Mouse (Mus musculus): ENCODE measurements at regions not wholly inside any gene's neighbourhood (a gene's known extent, or its start where the extent isn't known, plus 50 kb on each side); places are given as distances from the start of the nearest gene placed in this dataset.
A peak's percentile ranks its signal among the peaks of the same experiment; 100 is the strongest.

- no peak overlapping the region for H3K27ac ChIP-seq (ENCODE audit: control insufficient read depth, low read depth, low read length)
- no peak overlapping the region for H3K9ac ChIP-seq (ENCODE audit: control insufficient read depth, low read depth, low read length, poor library complexity, severe bottlenecking)
- DNase-seq (ENCODE audit: low read depth, low spot score): no peak
- no peak for TF ChIP-seq NRF1 (IDR thresholded peaks at IDR 0.05; ENCODE audit: insufficient read depth, low read depth, low read length, poor library complexity, severe bottlenecking)
- TF ChIP-seq SIN3A (IDR thresholded peaks at IDR 0.05; ENCODE audit: low read length): no peak
- TF ChIP-seq POLR2A (IDR thresholded peaks at IDR 0.05; ENCODE audit: control insufficient read depth in 1 of 2, insufficient read depth in 1 of 2, low read depth in 1 of 2, low read length in 2 of 2, poor library complexity in 1 of 2): no peak
- TF ChIP-seq EP300 (IDR thresholded peaks at IDR 0.05; ENCODE audit: low read depth in 1 of 2, low read length in 2 of 2): no peak
- TF ChIP-seq POLR2AphosphoS2 (IDR thresholded peaks at IDR 0.05; ENCODE audit: low read length): no peak
- TF ChIP-seq MYC (IDR thresholded peaks at IDR 0.05; ENCODE audit: low read depth, low read length): no peak
- TF ChIP-seq CTCF (IDR thresholded peaks at IDR 0.05 in 2 of 3, conservative IDR thresholded peaks at IDR 0.05 in 1 of 3; ENCODE audit: control insufficient read depth in 1 of 3, insufficient read depth in 1 of 3, low read depth in 2 of 3, low read length in 3 of 3, poor library complexity in 1 of 3, severe bottlenecking in 1 of 3): no peak
- TF ChIP-seq ZNF384 (IDR thresholded peaks at IDR 0.05; ENCODE audit: low read depth, low read length): no peak
- TF ChIP-seq RCOR1 (IDR thresholded peaks at IDR 0.05; ENCODE audit: low read depth, low read length): no peak
- TF ChIP-seq RAD21 (IDR thresholded peaks at IDR 0.05; ENCODE audit: low read depth, low read length): no peak
- TF ChIP-seq MAFK (IDR thresholded peaks at IDR 0.05; ENCODE audit: borderline replicate concordance, low read depth, low read length): no peak
- TF ChIP-seq GABPA (IDR thresholded peaks at IDR 0.05; ENCODE audit: low read depth, low read length): no peak
- no peak for TF ChIP-seq USF1 (IDR thresholded peaks at IDR 0.05; ENCODE audit: low read depth, low read length)
- no peak for TF ChIP-seq UBTF (IDR thresholded peaks at IDR 0.05; ENCODE audit: borderline replicate concordance, insufficient read depth, low read depth, low read length)
- TF ChIP-seq TAL1 (IDR thresholded peaks at IDR 0.05; ENCODE audit: low read length): no peak
- no peak for TF ChIP-seq MEF2A (IDR thresholded peaks at IDR 0.05; ENCODE audit: extremely low read depth, insufficient replicate concordance, low read depth, low read length, poor library complexity, severe bottlenecking)
- H3K4me3 ChIP-seq (ENCODE audit: control insufficient read depth in 1 of 2, insufficient read depth in 1 of 2, low read depth in 2 of 2, low read length in 2 of 2): no peak overlapping the region
- no peaks in the 10 kb centered on the region for H3K27me3 ChIP-seq (ENCODE audit: control insufficient read depth in 1 of 2, insufficient read depth in 2 of 2, low read length in 2 of 2)
- no peaks in the 10 kb centered on the region for H3K9me3 ChIP-seq (replicated peaks; ENCODE audit: insufficient read depth, low read length)
- no peaks in the 10 kb centered on the region for H3K4me1 ChIP-seq (ENCODE audit: control insufficient read depth in 1 of 2, insufficient read depth in 2 of 2, low read length in 2 of 2)
- H3K36me3 ChIP-seq (ENCODE audit: control insufficient read depth in 1 of 2, insufficient read depth in 2 of 2, low read length in 2 of 2): no peaks in the 10 kb centered on the region
- H3K79me2 ChIP-seq (ENCODE audit: control insufficient read depth, insufficient read depth, low read length, poor library complexity): no peaks in the 10 kb centered on the region
These were observed 488.0 kb downstream of the Trim52 start for GRCm38 (mm10) chr14:106593980-106594379.

- no peak overlapping the region for H3K9ac ChIP-seq (ENCODE audit: control insufficient read depth, low read depth, low read length, poor library complexity, severe bottlenecking)
- no peak overlapping the region for H3K4me3 ChIP-seq (ENCODE audit: control insufficient read depth in 1 of 2, insufficient read depth in 1 of 2, low read depth in 2 of 2, low read length in 2 of 2)
- H3K27me3 ChIP-seq (ENCODE audit: control insufficient read depth in 1 of 2, insufficient read depth in 2 of 2, low read length in 2 of 2): no peaks in the 10 kb centered on the region
- H3K4me1 ChIP-seq (ENCODE audit: control insufficient read depth in 1 of 2, insufficient read depth in 2 of 2, low read length in 2 of 2): no peaks in the 10 kb centered on the region
- no peak for TF ChIP-seq TAL1 (IDR thresholded peaks at IDR 0.05; ENCODE audit: low read length)
- TF ChIP-seq POLR2AphosphoS5 (IDR thresholded peaks at IDR 0.05; ENCODE audit: borderline replicate concordance, low read depth, low read length): no peak
- TF ChIP-seq SMC3 (IDR thresholded peaks at IDR 0.05; ENCODE audit: low read depth, low read length): peak; percentile 77
- TF ChIP-seq MYC (IDR thresholded peaks at IDR 0.05; ENCODE audit: low read depth, low read length): no peak
- TF ChIP-seq RCOR1 (IDR thresholded peaks at IDR 0.05; ENCODE audit: low read depth, low read length): no peak
- peak; percentile 17 to 72 (median 36); a peak in 5 of 6 replicates for TF ChIP-seq CTCF (IDR thresholded peaks at IDR 0.05 in 2 of 3, conservative IDR thresholded peaks at IDR 0.05 in 1 of 3; ENCODE audit: control insufficient read depth in 1 of 3, insufficient read depth in 1 of 3, low read depth in 2 of 3, low read length in 3 of 3, poor library complexity in 1 of 3, severe bottlenecking in 1 of 3)
- peak; percentile 83 for TF ChIP-seq ZC3H11A (IDR thresholded peaks at IDR 0.05; ENCODE audit: low read depth, low read length)
- peak; percentile 94 for TF ChIP-seq RAD21 (IDR thresholded peaks at IDR 0.05; ENCODE audit: low read depth, low read length)
- no peak for TF ChIP-seq CHD2 (IDR thresholded peaks at IDR 0.05; ENCODE audit: low read length)
- H3K79me2 ChIP-seq (ENCODE audit: control insufficient read depth, insufficient read depth, low read length, poor library complexity): no peaks in the 10 kb centered on the region
- H3K36me3 ChIP-seq (ENCODE audit: control insufficient read depth in 1 of 2, insufficient read depth in 2 of 2, low read length in 2 of 2): no peaks in the 10 kb centered on the region
- no peak overlapping the region for H3K27ac ChIP-seq (ENCODE audit: control insufficient read depth, low read depth, low read length)
- no peaks in the 10 kb centered on the region for H3K9me3 ChIP-seq (replicated peaks; ENCODE audit: insufficient read depth, low read length)
- peak; percentile 49 for DNase-seq (ENCODE audit: low read depth, low spot score)
These were observed 501.0 kb downstream of the Trim52 start for GRCm38 (mm10) chr14:106607041-106607440.

All from MEL (cell line).